Mouse (Mus musculus) megakaryocyte, embryonic 14.5 days (primary cell): ENCODE results near the gene Glp2r.

ENCODE experiments used
- FLI1 ChIP-seq: IDR thresholded peaks from 2 replicates; pipeline ENCODE4 v1.6.1; 2012; ENCODE audit warnings: low read length, inconsistent platforms, mixed read lengths
- GATA1 ChIP-seq: IDR thresholded peaks from 3 replicates; pipeline ENCODE4 v1.6.1; 2012; ENCODE audit warnings: mixed read lengths, low read length, inconsistent platforms, borderline replicate concordance

DNA sequence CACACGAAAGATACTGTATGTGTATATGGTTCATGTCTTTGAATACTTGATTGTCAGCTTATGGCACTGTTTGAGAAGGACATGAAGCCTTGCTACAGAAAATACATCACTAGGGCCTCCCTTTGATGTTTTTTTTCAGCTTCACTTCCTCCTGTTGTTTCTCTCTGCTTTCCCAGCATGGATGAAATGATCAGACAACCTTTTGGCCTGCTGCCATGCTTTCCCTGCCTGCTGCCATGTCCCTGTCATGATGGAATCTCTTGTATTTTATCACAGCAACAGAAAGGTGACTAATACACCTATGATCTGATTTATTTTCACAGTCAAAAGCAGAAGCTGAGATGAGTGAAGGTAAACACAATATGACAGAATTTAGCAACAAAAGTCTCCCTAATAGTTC is 37.2 kb downstream of the Glp2r start:
- TF ChIP-seq FLI1 (no peak), GATA1 (no peak)
